Comparison of ENCODE assay signal across 8 mouse cellular contexts in genomic region chr4:152087211-152088081, GRCm38 (mm10). TPM values are rescaled to one million over a fixed set of nuclear protein-coding genes. Genes with fewer than 3 reads are reported as not detected.
DNase-seq lines count a peak whose midpoint lies in the region; ATAC-seq and TF ChIP-seq lines count a peak whose summit lies in the region.

No protein-coding gene starts in this region.

- H3K4me2 ChIP-seq in embryonic facial prominence, embryonic 13.5 days: peak overlapping the region; percentile 88
- peak overlapping the region; percentile 91 for H3K4me2 ChIP-seq in neural tube, embryonic 15.5 days

- WGBS in liver, adult 2 months: 13% methylated on average over 12 of the region's 12 CpGs
- WGBS in embryonic facial prominence, embryonic 13.5 days: 3% methylated on average over 12 of the region's 12 CpGs
- WGBS in limb, embryonic 10.5 days: 8% methylated on average over 12 of the region's 12 CpGs
- 4% methylated on average over 12 of the region's 12 CpGs for WGBS in neural tube, embryonic 15.5 days

- no peak for TF ChIP-seq POLR2A in liver, adult 2 months (IDR thresholded peaks at IDR 0.05; ENCODE audit: extremely low read depth, insufficient read depth, low read length)

- TF ChIP-seq CTCF in liver, adult 2 months (IDR thresholded peaks at IDR 0.05; ENCODE audit: low read depth, low read length): no peak

- no peaks in the 10 kb centered on the region for H3K9me3 ChIP-seq in embryonic facial prominence, embryonic 13.5 days
- no peaks in the 10 kb centered on the region for H3K9me3 ChIP-seq in limb, embryonic 10.5 days (replicated peaks)
- H3K9me3 ChIP-seq in neural tube, embryonic 15.5 days (replicated peaks): no peaks in the 10 kb centered on the region

- no peaks in the 10 kb centered on the region for H3K27me3 ChIP-seq in liver, adult 2 months (ENCODE audit: control insufficient read depth, insufficient read depth, low read length)
- H3K27me3 ChIP-seq in embryonic facial prominence, embryonic 13.5 days: no peaks in the 10 kb centered on the region
- H3K27me3 ChIP-seq in limb, embryonic 10.5 days (ENCODE audit: low read depth, poor library complexity, severe bottlenecking): 0 out of 2 replicates have a peak, but pooled peaks cover 16% of the 10 kb centered on the region
- peaks cover 6% of the 10 kb centered on the region; the same call in 1 of the 2 replicates for H3K27me3 ChIP-seq in neural tube, embryonic 15.5 days (replicated peaks)

- no peak for DNase-seq in liver, adult 2 months (ENCODE audit: extremely low read depth, low read depth, low spot score)
- DNase-seq in liver: no peak
- DNase-seq in limb, embryonic 10.5 days (ENCODE audit: low spot score): no peak
- no peak for DNase-seq in layer of hippocampus, adult 9-10 months (ENCODE audit: low spot score)
- no peak for DNase-seq in adrenal gland, postnatal 10 days
- no peak for DNase-seq in frontal cortex, postnatal 25 days (ENCODE audit: low spot score in 2 of 2)

- H3K79me2 ChIP-seq in liver, adult 2 months (ENCODE audit: control insufficient read depth, insufficient read depth, low read length): no peaks in the 10 kb centered on the region

- ATAC-seq in embryonic facial prominence, embryonic 13.5 days (ENCODE audit: insufficient number of reproducible peaks, insufficient read depth, low FRiP score, low TSS enrichment, low read depth): peak; percentile 1; the same call in 1 of the 2 replicates
- ATAC-seq in neural tube, embryonic 15.5 days (ENCODE audit: low FRiP score): 0 out of 2 replicates have a peak, but pooled peaks have one; percentile 26

- peaks cover 9% of the 10 kb centered on the region for H3K4me1 ChIP-seq in liver, adult 2 months (ENCODE audit: control insufficient read depth, insufficient read depth, low read length)
- peaks cover 31% of the 10 kb centered on the region for H3K4me1 ChIP-seq in embryonic facial prominence, embryonic 13.5 days
- peaks cover 29% of the 10 kb centered on the region for H3K4me1 ChIP-seq in limb, embryonic 10.5 days
- H3K4me1 ChIP-seq in neural tube, embryonic 15.5 days: peaks cover 30% of the 10 kb centered on the region

- no peaks in the 10 kb centered on the region for H3K36me3 ChIP-seq in liver, adult 2 months (ENCODE audit: control insufficient read depth, insufficient read depth, low read length)
- peaks cover 22% of the 10 kb centered on the region; the same call in 1 of the 2 replicates for H3K36me3 ChIP-seq in embryonic facial prominence, embryonic 13.5 days
- peaks cover 11% of the 10 kb centered on the region for H3K36me3 ChIP-seq in limb, embryonic 10.5 days
- no peaks in the 10 kb centered on the region for H3K36me3 ChIP-seq in neural tube, embryonic 15.5 days

- H3K27ac ChIP-seq in liver, adult 2 months (replicated peaks; ENCODE audit: insufficient read depth, low read depth, low read length): no peak overlapping the region
- peak overlapping the region; percentile 79 for H3K27ac ChIP-seq in embryonic facial prominence, embryonic 13.5 days
- peak overlapping the region; percentile 91 for H3K27ac ChIP-seq in limb, embryonic 10.5 days
- H3K27ac ChIP-seq in neural tube, embryonic 15.5 days (replicated peaks): peak overlapping the region; percentile 41

- H3K4me3 ChIP-seq in liver, adult 2 months (ENCODE audit: insufficient read depth, low read depth, low read length): peak overlapping the region; percentile 93
- peak overlapping the region; percentile 88 for H3K4me3 ChIP-seq in embryonic facial prominence, embryonic 13.5 days
- peak overlapping the region; percentile 92 for H3K4me3 ChIP-seq in limb, embryonic 10.5 days
- H3K4me3 ChIP-seq in neural tube, embryonic 15.5 days (replicated peaks): peak overlapping the region; percentile 70

- H3K9ac ChIP-seq in liver, adult 2 months (ENCODE audit: low read depth, low read length): peak overlapping the region; percentile 98
- peak overlapping the region; percentile 92 for H3K9ac ChIP-seq in embryonic facial prominence, embryonic 13.5 days
- peak overlapping the region; percentile 86 for H3K9ac ChIP-seq in neural tube, embryonic 15.5 days (replicated peaks)

RNA-seq across cellular contexts. Expression of gene Plekhg5, which starts 15.1 kb away (rescaled TPM):
- 2.4 and 3.2 TPM in 2 replicates for total RNA-seq in liver, adult 2 months (2014; rRNA removed)
- polyA plus RNA-seq in liver, adult 2 months (2012; rRNA removed): 3.2 and 6.6 TPM in 2 replicates
- polyA plus RNA-seq in embryonic facial prominence, embryonic 13.5 days (2015; fragmentation: Nextera tagmentation; extraction: Ambion mirVana): 19.5 and 22.2 TPM in 2 replicates
- polyA plus RNA-seq in limb, embryonic 10.5 days (2016; fragmentation: Nextera tagmentation; extraction: Ambion mirVana): 9.5 and 13.3 TPM in 2 replicates
- polyA plus RNA-seq in neural tube, embryonic 15.5 days (2015; fragmentation: Nextera tagmentation; extraction: Ambion mirVana): 13.5 and 13.6 TPM in 2 replicates
- 10 to 100 TPM; 17.1 to 20.1 TPM for total RNA-seq in adrenal gland, postnatal 10 days (2021)

RNA-seq across cellular contexts. Expression of gene Tnfrsf25, which starts 28.3 kb away (rescaled TPM):
- total RNA-seq in liver, adult 2 months (2014; rRNA removed): 0.13 and 0.28 TPM in 2 replicates
- polyA plus RNA-seq in liver, adult 2 months (2012; rRNA removed): 0.54 and 0.72 TPM in 2 replicates
- 1.1 and 1.5 TPM in 2 replicates for polyA plus RNA-seq in embryonic facial prominence, embryonic 13.5 days (2015; fragmentation: Nextera tagmentation; extraction: Ambion mirVana)
- polyA plus RNA-seq in limb, embryonic 10.5 days (2016; fragmentation: Nextera tagmentation; extraction: Ambion mirVana): 0.67 and 0.75 TPM in 2 replicates
- 1.2 and 2.4 TPM in 2 replicates for polyA plus RNA-seq in neural tube, embryonic 15.5 days (2015; fragmentation: Nextera tagmentation; extraction: Ambion mirVana)
- total RNA-seq in adrenal gland, postnatal 10 days (2021): 1 to 10 TPM; 1.9 to 4.3 TPM

RNA-seq across cellular contexts. Expression of gene Nol9, which starts 48.3 kb away (rescaled TPM):
- total RNA-seq in liver, adult 2 months (2014; rRNA removed): 6.1 and 7.7 TPM in 2 replicates
- 9.8 and 12.3 TPM in 2 replicates for polyA plus RNA-seq in liver, adult 2 months (2012; rRNA removed)
- polyA plus RNA-seq in embryonic facial prominence, embryonic 13.5 days (2015; fragmentation: Nextera tagmentation; extraction: Ambion mirVana): 34.4 and 34.8 TPM in 2 replicates
- 52.1 and 54.1 TPM in 2 replicates for polyA plus RNA-seq in limb, embryonic 10.5 days (2016; fragmentation: Nextera tagmentation; extraction: Ambion mirVana)
- 26.0 and 26.4 TPM in 2 replicates for polyA plus RNA-seq in neural tube, embryonic 15.5 days (2015; fragmentation: Nextera tagmentation; extraction: Ambion mirVana)
- 10 to 100 TPM; 20.1 to 20.3 TPM for total RNA-seq in adrenal gland, postnatal 10 days (2021)

RNA-seq across cellular contexts. Expression of gene Tas1r1, which starts 49.1 kb away (rescaled TPM):
- total RNA-seq in liver, adult 2 months (2014; rRNA removed): not detected in 2 replicates
- not detected in 2 replicates for polyA plus RNA-seq in liver, adult 2 months (2012; rRNA removed)
- 0.55 and 0.59 TPM in 2 replicates for polyA plus RNA-seq in embryonic facial prominence, embryonic 13.5 days (2015; fragmentation: Nextera tagmentation; extraction: Ambion mirVana)
- 0.35 and 0.65 TPM in 2 replicates for polyA plus RNA-seq in limb, embryonic 10.5 days (2016; fragmentation: Nextera tagmentation; extraction: Ambion mirVana)
- 2.1 and 2.2 TPM in 2 replicates for polyA plus RNA-seq in neural tube, embryonic 15.5 days (2015; fragmentation: Nextera tagmentation; extraction: Ambion mirVana)
- not detected for total RNA-seq in adrenal gland, postnatal 10 days (2021)

RNA-seq across cellular contexts. Expression of gene Zbtb48, which starts 60.0 kb away (rescaled TPM):
- 12.0 and 16.0 TPM in 2 replicates for total RNA-seq in liver, adult 2 months (2014; rRNA removed)
- polyA plus RNA-seq in liver, adult 2 months (2012; rRNA removed): 11.8 and 16.6 TPM in 2 replicates
- 17.5 and 22.9 TPM in 2 replicates for polyA plus RNA-seq in embryonic facial prominence, embryonic 13.5 days (2015; fragmentation: Nextera tagmentation; extraction: Ambion mirVana)
- polyA plus RNA-seq in limb, embryonic 10.5 days (2016; fragmentation: Nextera tagmentation; extraction: Ambion mirVana): 24.5 and 26.5 TPM in 2 replicates
- polyA plus RNA-seq in neural tube, embryonic 15.5 days (2015; fragmentation: Nextera tagmentation; extraction: Ambion mirVana): 15.9 and 16.4 TPM in 2 replicates
- 1 to 10 TPM; 7.2 to 9.6 TPM for total RNA-seq in adrenal gland, postnatal 10 days (2021)
